Mouse (Mus musculus) testis, adult 2 months (tissue): ENCODE data around the gene Ube3c.

ENCODE experiments used
- CTCF ChIP-seq: fragments of 200-500 bp; IDR thresholded peaks from 2 replicates; pipeline ENCODE4 v1.5.1; 2012; ENCODE audit warnings: low read depth, mild to moderate bottlenecking, inconsistent platforms, low read length, moderate library complexity; ENCODE audit not compliant: control insufficient read depth, insufficient read depth, insufficient replicate concordance
- POLR2A ChIP-seq: fragments of 200-500 bp; IDR thresholded peaks from 2 replicates; pipeline ENCODE4 v1.6.1; 2012; ENCODE audit warnings: low read depth, mild to moderate bottlenecking, inconsistent platforms, low read length, moderate library complexity; ENCODE audit not compliant: control insufficient read depth

DNA sequence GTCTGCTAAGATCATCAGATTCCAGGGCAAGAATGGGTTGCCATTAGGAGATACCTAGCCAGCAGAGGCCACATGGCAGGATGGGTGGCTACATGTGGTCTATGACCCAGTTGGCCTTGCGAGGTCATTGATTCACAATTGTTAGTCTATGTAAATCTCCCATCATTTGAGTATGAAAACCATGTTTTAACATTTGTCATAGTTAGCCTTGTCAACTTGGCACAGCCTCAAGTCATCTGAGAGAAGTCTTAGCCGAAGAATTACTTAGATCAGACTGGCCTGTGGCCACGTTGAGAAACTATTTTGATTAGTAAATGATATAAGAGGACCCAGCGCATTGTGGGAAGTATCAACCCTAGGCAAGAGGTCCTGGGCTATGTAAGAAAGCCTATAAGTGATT, 138.2 kb downstream of the Ube3c start:
- TF ChIP-seq CTCF (no peak), POLR2A (no peak)
